Mouse (Mus musculus): Measurements from ENCODE around the gene Tenm1.

Gene Tenm1

GRCm38 (mm10) chrX:43428855-43429263 is at the start of gene Tenm1:
Gene Tenm1, minus strand, starts transcription at chrX:43429126.
- in situ Hi-C loops (cut with MboI; ENCODE audit: low pct_unique_long_range_greater_than_20kb in 1 of 2, low sequenced_read_pairs in 2 of 2, unreplicated experiment in 1 of 2), result no loop called here

GRCm38 (mm10) chrX:43467311-43467710 is 38.4 kb upstream of the Tenm1 start:
- in situ Hi-C loops (cut with MboI; ENCODE audit: low pct_unique_long_range_greater_than_20kb in 1 of 2, low sequenced_read_pairs in 2 of 2, unreplicated experiment in 1 of 2), result no loop called here

- in situ Hi-C loops (cut with MboI; ENCODE audit: low pct_unique_long_range_greater_than_20kb in 1 of 2, low sequenced_read_pairs in 2 of 2, unreplicated experiment in 1 of 2), result no loop called here
Observed at GRCm38 (mm10) chrX:43430581-43430980, 1.7 kb upstream of the Tenm1 start.

- in situ Hi-C loops (cut with MboI; ENCODE audit: low pct_unique_long_range_greater_than_20kb in 1 of 2, low sequenced_read_pairs in 2 of 2, unreplicated experiment in 1 of 2), result no loop called here
Observed at GRCm38 (mm10) chrX:43429982-43430531, 1.1 kb upstream of the Tenm1 start.

- in situ Hi-C loops (cut with MboI; ENCODE audit: low pct_unique_long_range_greater_than_20kb in 1 of 2, low sequenced_read_pairs in 2 of 2, unreplicated experiment in 1 of 2), result no loop called here
Observed at GRCm38 (mm10) chrX:43429337-43429736, 411 bp upstream of the Tenm1 start.

GRCm38 (mm10) chrX:43427961-43428365 is 963 bp downstream of the Tenm1 start:
- in situ Hi-C loops (cut with MboI; ENCODE audit: low pct_unique_long_range_greater_than_20kb in 1 of 2, low sequenced_read_pairs in 2 of 2, unreplicated experiment in 1 of 2), result no loop called here

GRCm38 (mm10) chrX:43427111-43427510 is 1.8 kb downstream of the Tenm1 start:
- in situ Hi-C loops (cut with MboI; ENCODE audit: low pct_unique_long_range_greater_than_20kb in 1 of 2, low sequenced_read_pairs in 2 of 2, unreplicated experiment in 1 of 2), result no loop called here

GRCm38 (mm10) chrX:43397957-43398356 is 31.0 kb downstream of the Tenm1 start:
- in situ Hi-C loops (cut with MboI; ENCODE audit: low pct_unique_long_range_greater_than_20kb in 1 of 2, low sequenced_read_pairs in 2 of 2, unreplicated experiment in 1 of 2), result no loop called here

- in situ Hi-C loops (cut with MboI; ENCODE audit: low pct_unique_long_range_greater_than_20kb in 1 of 2, low sequenced_read_pairs in 2 of 2, unreplicated experiment in 1 of 2), result no loop called here
Observed at GRCm38 (mm10) chrX:43388106-43388505, 40.8 kb downstream of the Tenm1 start.

GRCm38 (mm10) chrX:43372526-43372925 is 56.4 kb downstream of the Tenm1 start:
- in situ Hi-C loops (cut with MboI; ENCODE audit: low pct_unique_long_range_greater_than_20kb in 1 of 2, low sequenced_read_pairs in 2 of 2, unreplicated experiment in 1 of 2), result no loop called here

- in situ Hi-C loops (cut with MboI; ENCODE audit: low pct_unique_long_range_greater_than_20kb in 1 of 2, low sequenced_read_pairs in 2 of 2, unreplicated experiment in 1 of 2), result no loop called here
Observed at GRCm38 (mm10) chrX:43319351-43319750, 109.6 kb downstream of the Tenm1 start.

GRCm38 (mm10) chrX:43317801-43318520 is 111.0 kb downstream of the Tenm1 start:
- in situ Hi-C loops (cut with MboI; ENCODE audit: low pct_unique_long_range_greater_than_20kb in 1 of 2, low sequenced_read_pairs in 2 of 2, unreplicated experiment in 1 of 2), result no loop called here

- in situ Hi-C loops (cut with MboI; ENCODE audit: low pct_unique_long_range_greater_than_20kb in 1 of 2, low sequenced_read_pairs in 2 of 2, unreplicated experiment in 1 of 2), result no loop called here
Observed at GRCm38 (mm10) chrX:43235844-43236243, 193.1 kb downstream of the Tenm1 start.

GRCm38 (mm10) chrX:43205003-43205402 is 223.9 kb downstream of the Tenm1 start:
- in situ Hi-C loops (cut with MboI; ENCODE audit: low pct_unique_long_range_greater_than_20kb in 1 of 2, low sequenced_read_pairs in 2 of 2, unreplicated experiment in 1 of 2), result no loop called here

- in situ Hi-C loops (cut with MboI; ENCODE audit: low pct_unique_long_range_greater_than_20kb in 1 of 2, low sequenced_read_pairs in 2 of 2, unreplicated experiment in 1 of 2), result no loop called here
Observed at GRCm38 (mm10) chrX:43202249-43202783, 226.6 kb downstream of the Tenm1 start.

- in situ Hi-C loops (cut with MboI; ENCODE audit: low pct_unique_long_range_greater_than_20kb in 1 of 2, low sequenced_read_pairs in 2 of 2, unreplicated experiment in 1 of 2), result no loop called here
Observed at GRCm38 (mm10) chrX:43182975-43183374, 246.0 kb downstream of the Tenm1 start.

- in situ Hi-C loops (cut with MboI; ENCODE audit: low pct_unique_long_range_greater_than_20kb in 1 of 2, low sequenced_read_pairs in 2 of 2, unreplicated experiment in 1 of 2), result loop anchor here in 1 of 2 experiments (25.0 kb wide), 1 partner anchor 89 kb away; no protein-coding TSS in a partner anchor
Observed at GRCm38 (mm10) chrX:43151561-43151960, 277.4 kb downstream of the Tenm1 start.

- in situ Hi-C loops (cut with MboI; ENCODE audit: low pct_unique_long_range_greater_than_20kb in 1 of 2, low sequenced_read_pairs in 2 of 2, unreplicated experiment in 1 of 2), result no loop called here
Observed at GRCm38 (mm10) chrX:43129696-43130095, 299.2 kb downstream of the Tenm1 start.

GRCm38 (mm10) chrX:43122491-43122890 is 306.4 kb downstream of the Tenm1 start:
- in situ Hi-C loops (cut with MboI; ENCODE audit: low pct_unique_long_range_greater_than_20kb in 1 of 2, low sequenced_read_pairs in 2 of 2, unreplicated experiment in 1 of 2), result no loop called here

GRCm38 (mm10) chrX:43122001-43122400 is 306.9 kb downstream of the Tenm1 start:
- in situ Hi-C loops (cut with MboI; ENCODE audit: low pct_unique_long_range_greater_than_20kb in 1 of 2, low sequenced_read_pairs in 2 of 2, unreplicated experiment in 1 of 2), result no loop called here
